Mouse (Mus musculus) embryonic facial prominence, embryonic 12.5 days (tissue): Measurements from ENCODE around the gene Alx3. TPM values are rescaled to one million over a fixed set of nuclear protein-coding genes. Genes with fewer than 3 reads are reported as not detected.
"Not testable (repeated sequence)": the region's sequence is repeated elsewhere in the genome, so short reads cannot be mapped to it uniquely, and the experiment has no call there.

ENCODE experiments used
- ATAC-seq: fragments of 200-750 bp; cut with Nextera tagmentation; 2 replicates; pipeline ENCODE4 v1.8.0; 2017; ENCODE audit not compliant: insufficient number of reproducible peaks, insufficient read depth, low FRiP score, low TSS enrichment
- H3K27ac ChIP-seq: fragments of 300-500 bp; sonication (generic); 2 replicates; pipeline ENCODE4 v1.5.1; 2016; ENCODE audit warnings: mild to moderate bottlenecking
- H3K27me3 ChIP-seq: fragments of 300-500 bp; sonication (generic); 2 replicates; pipeline ENCODE4 v1.6.1; 2016; ENCODE audit warnings: mild to moderate bottlenecking, moderate library complexity
- H3K36me3 ChIP-seq: fragments of 300-500 bp; sonication (generic); 2 replicates; pipeline ENCODE4 v1.6.1; 2016; ENCODE audit warnings: mild to moderate bottlenecking
- H3K4me1 ChIP-seq: fragments of 300-500 bp; sonication (generic); 2 replicates; pipeline ENCODE4 v1.6.1; 2016
- H3K4me2 ChIP-seq: fragments of 300-500 bp; sonication (generic); replicated peaks from 2 replicates; pipeline ENCODE4 v1.6.1; 2016; ENCODE audit warnings: mild to moderate bottlenecking, moderate library complexity
- H3K4me3 ChIP-seq: fragments of 300-500 bp; sonication (generic); 2 replicates; pipeline ENCODE4 v1.5.1; 2016; ENCODE audit warnings: mild to moderate bottlenecking
- H3K9ac ChIP-seq: fragments of 300-500 bp; sonication (generic); 2 replicates; pipeline ENCODE4 v1.6.1; 2016; ENCODE audit warnings: mild to moderate bottlenecking, moderate library complexity
- H3K9me3 ChIP-seq: fragments of 300-500 bp; sonication (generic); 2 replicates; pipeline ENCODE4 v1.6.1; 2016; ENCODE audit warnings: mild to moderate bottlenecking, moderate library complexity
- WGBS: fragments of 180-500 bp; shearing (Covaris S2); methylation state at CpG from one replicate; pipeline ENCODE4 v1.1.7; 2016; 5-methylcytosine and 5-hydroxymethylcytosine counted together
- polyA plus RNA-seq: library from polyadenylated mRNA; unstranded; fragments of >200 nt; fragmentation: Nextera tagmentation; extraction: Ambion mirVana; gene quantifications from 2 replicates; pipeline ENCODE4 v1.2.1, GENCODE M21; 2016

Alx3 gene
- polyA plus RNA-seq, 1 experiment from 2014 or later, result 40.5 TPM

GRCm38 (mm10) chr3:107628551-107628950 lies 33.7 kb downstream of the Alx3 start:
- Histone ChIP-seq H3K9ac (no peak overlapping the region), H3K27ac (no peak overlapping the region), H3K4me2 (no peak overlapping the region), H3K36me3 (peaks cover 52% of the 10 kb centered on the region), H3K4me3 (no peak overlapping the region), H3K4me1 (peaks cover 10% of the 10 kb centered on the region; the same call in 1 of the 2 replicates), H3K9me3 (no peaks in the 10 kb centered on the region), H3K27me3 (no peaks in the 10 kb centered on the region)
- 89% methylated on average over 2 of the region's 2 CpGs for WGBS
- ATAC-seq, result no peak

GRCm38 (mm10) chr3:107629411-107629810 lies 34.6 kb downstream of the Alx3 start:
- 91% methylated on average over 4 of the region's 4 CpGs for WGBS
- Histone ChIP-seq H3K4me3 (no peak overlapping the region), H3K9me3 (no peaks in the 10 kb centered on the region), H3K4me1 (peaks cover 10% of the 10 kb centered on the region; the same call in 1 of the 2 replicates), H3K9ac (no peak overlapping the region), H3K27me3 (no peaks in the 10 kb centered on the region), H3K36me3 (peaks cover 44% of the 10 kb centered on the region), H3K27ac (no peak overlapping the region), H3K4me2 (no peak overlapping the region)
- no peak for ATAC-seq

DNA sequence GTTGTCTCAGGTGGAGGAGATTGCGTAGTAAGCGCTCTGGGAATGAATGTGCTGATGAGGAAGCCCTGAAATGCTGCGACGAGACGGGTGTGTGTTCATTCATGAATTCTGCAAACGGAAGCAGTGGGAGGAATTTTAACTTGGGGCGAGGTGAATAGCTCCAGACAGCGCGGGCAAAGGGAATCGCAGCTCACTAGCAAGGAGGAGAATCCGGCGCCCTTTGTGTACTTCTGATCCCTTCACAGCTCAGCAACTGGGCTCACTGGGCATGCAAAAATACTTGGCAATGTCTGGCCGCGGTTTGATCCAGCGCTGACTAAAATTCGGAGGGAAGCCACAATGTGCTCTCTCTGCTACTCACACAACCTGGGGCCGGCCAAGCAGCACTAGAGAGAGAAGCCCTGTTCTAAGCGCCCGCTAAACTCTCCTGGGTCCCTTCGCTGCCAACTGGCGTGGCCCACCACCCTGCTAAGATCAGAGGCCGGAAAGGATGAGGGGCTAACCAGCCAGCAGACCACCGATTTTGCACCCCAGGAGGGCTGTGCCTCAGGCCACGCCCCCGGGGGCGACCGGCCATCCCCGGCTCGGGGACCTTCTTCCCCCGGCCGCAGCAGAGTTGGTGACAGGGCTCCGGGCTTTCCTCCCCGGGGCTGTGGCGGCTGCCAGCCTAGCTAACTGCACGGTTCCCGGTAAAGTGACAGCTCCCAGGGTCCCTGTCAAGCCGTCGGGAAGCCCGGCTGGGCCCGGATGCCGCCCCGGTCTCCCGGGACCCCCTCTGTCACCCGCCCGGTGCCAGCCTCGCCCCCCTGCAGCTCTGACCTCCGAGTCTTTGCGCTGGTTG lies 36.1 kb downstream of the Alx3 start, which contains the start of gene Gm10961:
Gm10961 (plus strand) TSS at position 641 of the 841 bp plus-strand sequence.
- Histone ChIP-seq H3K36me3 (peaks cover 29% of the 10 kb centered on the region), H3K9ac (peak within 1 kb of the TSS; percentile 94), H3K4me3 (peak within 1 kb of the TSS; percentile 81), H3K9me3 (no peaks in the 10 kb centered on the region), H3K27ac (peak within 1 kb of the TSS; percentile 93), H3K4me1 (peaks cover 10% of the 10 kb centered on the region; the same call in 1 of the 2 replicates), H3K27me3 (no peaks in the 10 kb centered on the region), H3K4me2 (peak within 1 kb of the TSS; percentile 68)
- peak; percentile 85 for ATAC-seq
- WGBS, result 1% methylated on average over 48 of the region's 48 CpGs

DNA sequence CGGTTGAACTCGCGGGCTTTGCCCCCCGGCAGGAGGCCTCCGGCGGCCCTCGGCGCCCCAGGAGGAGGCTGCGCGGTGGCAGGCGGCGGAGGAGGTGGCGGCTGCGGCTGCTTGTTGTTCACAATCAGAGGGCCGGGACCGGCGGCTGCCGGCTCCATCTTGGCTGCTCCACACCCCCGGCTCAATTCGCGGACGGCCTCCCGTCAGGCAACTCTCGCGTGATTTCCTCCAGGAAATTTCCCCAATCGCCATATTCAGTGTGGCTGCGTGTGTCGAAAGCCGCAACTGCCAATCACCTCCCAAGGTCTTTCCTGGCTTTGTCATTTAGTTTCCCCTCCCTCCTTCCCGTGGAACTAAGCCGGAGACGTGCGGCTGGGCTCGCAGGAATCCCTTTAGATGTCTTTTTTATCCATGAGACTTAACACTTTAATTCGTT lies 36.7 kb downstream of the Alx3 start, which contains the start of gene Strip1:
Strip1 (minus strand) TSS at position 172 of the 436 bp plus-strand sequence.
- H3K9ac ChIP-seq, result peak within 1 kb of the TSS; percentile 94
- H3K4me1 ChIP-seq, result peaks cover 10% of the 10 kb centered on the region; the same call in 1 of the 2 replicates
- H3K4me3 ChIP-seq, result peak within 1 kb of the TSS; percentile 81
- peaks cover 22% of the 10 kb centered on the region for H3K36me3 ChIP-seq
- under 1% methylated on average over 35 of the region's 35 CpGs for WGBS
- H3K9me3 ChIP-seq, result no peaks in the 10 kb centered on the region
- H3K27me3 ChIP-seq, result no peaks in the 10 kb centered on the region
- ATAC-seq, result peak; percentile 93
- H3K27ac ChIP-seq, result peak within 1 kb of the TSS; percentile 93
- H3K4me2 ChIP-seq, result peak within 1 kb of the TSS; percentile 68

GRCm38 (mm10) chr3:107632786-107633185 lies 38.0 kb downstream of the Alx3 start:
- no peak for ATAC-seq
- Histone ChIP-seq H3K4me1 (peaks cover 10% of the 10 kb centered on the region; the same call in 1 of the 2 replicates), H3K27ac (no peak overlapping the region), H3K9me3 (no peaks in the 10 kb centered on the region), H3K27me3 (no peaks in the 10 kb centered on the region), H3K4me2 (no peak overlapping the region), H3K36me3 (peaks cover 10% of the 10 kb centered on the region; the same call in 1 of the 2 replicates), H3K9ac (no peak overlapping the region), H3K4me3 (no peak overlapping the region)
- 89% methylated on average over 4 of the region's 4 CpGs for WGBS

- WGBS, result 83% methylated on average over 9 of the region's 9 CpGs
- Histone ChIP-seq H3K27ac (no peak overlapping the region), H3K4me1 (peaks cover 10% of the 10 kb centered on the region; the same call in 1 of the 2 replicates), H3K27me3 (no peaks in the 10 kb centered on the region), H3K4me2 (no peak overlapping the region), H3K4me3 (no peak overlapping the region), H3K9me3 (no peaks in the 10 kb centered on the region), H3K9ac (no peak overlapping the region), H3K36me3 (peaks cover 7% of the 10 kb centered on the region; the same call in 1 of the 2 replicates)
- no peak for ATAC-seq
These were observed 39.1 kb downstream of the Alx3 start for GRCm38 (mm10) chr3:107633906-107634305.

DNA sequence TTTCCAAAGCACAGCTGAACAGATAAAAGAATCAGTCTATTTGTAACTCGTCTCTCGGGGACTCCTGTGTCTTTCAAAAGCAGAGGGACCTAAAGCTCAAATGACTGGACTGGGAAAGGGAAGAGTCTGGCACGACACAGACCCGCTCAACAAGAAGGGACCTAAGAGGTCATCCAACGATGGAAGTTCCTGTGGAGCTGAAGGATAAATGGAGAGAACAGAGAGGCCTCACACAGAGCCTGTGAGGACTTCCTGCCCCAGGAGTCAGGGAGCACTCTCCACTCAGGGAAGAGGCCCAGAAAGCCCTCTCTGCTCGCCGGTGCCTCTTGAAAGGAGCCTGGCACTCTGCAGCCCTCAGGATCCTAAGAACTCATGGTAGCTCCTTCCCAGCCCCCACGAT lies 41.0 kb downstream of the Alx3 start:
- no peaks in the 10 kb centered on the region for H3K27me3 ChIP-seq
- H3K4me3 ChIP-seq, result no peak overlapping the region
- H3K4me2 ChIP-seq, result no peak overlapping the region
- no peak overlapping the region for H3K9ac ChIP-seq
- no peaks in the 10 kb centered on the region for H3K4me1 ChIP-seq
- no peaks in the 10 kb centered on the region for H3K9me3 ChIP-seq
- WGBS, result 55% methylated on average over 8 of the region's 8 CpGs
- H3K27ac ChIP-seq, result no peak overlapping the region
- H3K36me3 ChIP-seq, result no peaks in the 10 kb centered on the region
- no peak for ATAC-seq

DNA sequence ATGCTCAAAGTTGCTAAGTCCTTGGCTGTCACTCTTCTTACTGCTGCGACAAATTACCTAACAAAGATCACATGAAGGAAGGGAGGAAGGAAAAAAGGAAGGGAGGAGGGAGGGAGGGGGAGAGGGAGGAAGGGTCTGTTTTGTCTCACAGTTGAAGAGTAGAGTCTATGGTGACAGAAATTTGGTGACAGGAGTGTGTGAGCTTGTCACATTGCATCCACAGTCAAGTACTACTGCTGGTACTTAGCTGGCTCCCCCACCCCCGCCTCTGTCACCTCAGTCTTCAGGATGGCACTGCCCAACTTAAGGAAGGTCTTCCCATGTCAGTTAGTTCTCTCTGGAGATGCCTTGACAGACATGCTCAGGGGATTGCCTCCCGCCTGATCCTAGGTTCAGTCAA lies 41.4 kb downstream of the Alx3 start:
- no peak overlapping the region for H3K9ac ChIP-seq
- H3K27ac ChIP-seq, result no peak overlapping the region
- no peaks in the 10 kb centered on the region for H3K27me3 ChIP-seq
- no peak for ATAC-seq
- H3K4me2 ChIP-seq, result no peak overlapping the region
- no peaks in the 10 kb centered on the region for H3K36me3 ChIP-seq
- H3K9me3 ChIP-seq, result no peaks in the 10 kb centered on the region
- WGBS, result 62% methylated on average over 3 of the region's 3 CpGs
- no peak overlapping the region for H3K4me3 ChIP-seq
- no peaks in the 10 kb centered on the region for H3K4me1 ChIP-seq

- Histone ChIP-seq H3K4me1 (no peaks in the 10 kb centered on the region), H3K9ac (no peak overlapping the region), H3K36me3 (no peaks in the 10 kb centered on the region), H3K27me3 (no peaks in the 10 kb centered on the region), H3K9me3 (no peaks in the 10 kb centered on the region), H3K4me3 (no peak overlapping the region), H3K27ac (no peak overlapping the region), H3K4me2 (no peak overlapping the region)
- WGBS, result 69% methylated on average over 5 of the region's 5 CpGs
- ATAC-seq, result no peak
These were observed 42.9 kb downstream of the Alx3 start for GRCm38 (mm10) chr3:107637606-107638172.

DNA sequence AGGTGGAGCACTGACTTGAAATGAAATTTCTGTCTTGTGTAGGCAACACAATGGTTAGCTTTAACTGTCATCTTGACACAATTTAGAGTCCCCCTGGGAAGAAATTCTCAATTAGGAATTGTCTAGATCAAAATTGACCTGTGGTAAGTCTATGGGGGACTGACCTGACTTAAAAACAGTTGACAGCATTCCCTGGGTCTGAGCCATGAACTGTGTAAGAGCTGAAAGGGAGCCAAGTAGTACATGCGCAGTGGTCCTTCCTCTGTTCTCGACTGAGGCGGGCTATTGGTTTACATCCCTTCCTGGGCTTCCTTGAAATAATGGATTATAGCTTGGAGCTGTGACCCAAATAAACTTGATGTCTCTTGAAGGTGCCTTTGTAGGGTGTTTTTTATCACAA lies 52.1 kb downstream of the Alx3 start:
- no peak for ATAC-seq
- Histone ChIP-seq H3K27me3 (no peaks in the 10 kb centered on the region), H3K36me3 (no peaks in the 10 kb centered on the region), H3K4me1 (no peaks in the 10 kb centered on the region), H3K4me2 (no peak overlapping the region), H3K27ac (no peak overlapping the region), H3K9ac (no peak overlapping the region), H3K4me3 (no peak overlapping the region), H3K9me3 (no peaks in the 10 kb centered on the region)
- 92% methylated on average over 3 of the region's 3 CpGs for WGBS

GRCm38 (mm10) chr3:107650276-107650675 lies 55.4 kb downstream of the Alx3 start:
- not testable (repeated sequence) for H3K9ac ChIP-seq, H3K36me3 ChIP-seq, H3K9me3 ChIP-seq, H3K27me3 ChIP-seq, ATAC-seq, H3K4me2 ChIP-seq, H3K27ac ChIP-seq, H3K4me3 ChIP-seq, H3K4me1 ChIP-seq
- 73% methylated on average over 5 of the region's 5 CpGs for WGBS

GRCm38 (mm10) chr3:107652968-107653367 lies 58.1 kb downstream of the Alx3 start:
- no peak for ATAC-seq
- H3K27me3 ChIP-seq, result no peaks in the 10 kb centered on the region
- H3K9me3 ChIP-seq, result no peaks in the 10 kb centered on the region
- no peak overlapping the region for H3K4me2 ChIP-seq
- no peak overlapping the region for H3K4me3 ChIP-seq
- H3K4me1 ChIP-seq, result no peaks in the 10 kb centered on the region
- WGBS, result 85% methylated on average over 3 of the region's 3 CpGs
- H3K9ac ChIP-seq, result no peak overlapping the region
- H3K36me3 ChIP-seq, result no peaks in the 10 kb centered on the region
- H3K27ac ChIP-seq, result no peak overlapping the region
